Mouse (Mus musculus) hindbrain, postnatal 0 days (tissue): ENCODE measurements around the gene Zswim4. TPM values are rescaled to one million over a fixed set of nuclear protein-coding genes. Genes with fewer than 3 reads are reported as not detected.

Experiments used
- ATAC-seq: fragments of 200-750 bp; cut with Nextera tagmentation; 2 replicates; pipeline ENCODE4 v1.8.0; 2017; ENCODE audit warnings: mild to moderate bottlenecking, moderate TSS enrichment, moderate library complexity
- DNase-seq: peaks from one replicate; pipeline ENCODE4 v3.0.0-alpha.2; 2015; ENCODE audit warnings: low spot score
- H3K27ac ChIP-seq: fragments of 300-500 bp; sonication (generic); 2 replicates; pipeline ENCODE4 v1.5.1; 2014; ENCODE audit warnings: mild to moderate bottlenecking
- H3K27me3 ChIP-seq: fragments of 300-500 bp; sonication (generic); 2 replicates; pipeline ENCODE4 v1.6.1; 2014; ENCODE audit warnings: low read length, mixed read lengths; ENCODE audit not compliant: insufficient read depth
- H3K36me3 ChIP-seq: fragments of 300-500 bp; sonication (generic); 2 replicates; pipeline ENCODE4 v1.6.1; 2014; ENCODE audit warnings: low read length, mixed read lengths; ENCODE audit not compliant: insufficient read depth
- H3K4me1 ChIP-seq: fragments of 300-500 bp; sonication (generic); 2 replicates; pipeline ENCODE4 v1.6.1; 2014; ENCODE audit warnings: antibody characterized with exemption, low read length, mixed read lengths; ENCODE audit not compliant: insufficient read depth
- H3K4me2 ChIP-seq: fragments of 300-500 bp; sonication (generic); 2 replicates; pipeline ENCODE4 v1.6.1; 2014; ENCODE audit warnings: low read depth, mild to moderate bottlenecking, low read length, moderate library complexity, mixed read lengths
- H3K4me3 ChIP-seq: fragments of 300-500 bp; sonication (generic); 2 replicates; pipeline ENCODE4 v1.5.1; 2014; ENCODE audit warnings: low read length
- H3K9ac ChIP-seq: fragments of 300-500 bp; sonication (generic); replicated peaks from 2 replicates; pipeline ENCODE4 v1.6.1; 2014; ENCODE audit warnings: mild to moderate bottlenecking, low read length, moderate library complexity, mixed read lengths
- H3K9me3 ChIP-seq: fragments of 300-500 bp; sonication (generic); 2 replicates; pipeline ENCODE4 v1.6.1; 2016; ENCODE audit warnings: low read length, mixed read lengths
- CTCF ChIP-seq: IDR thresholded peaks from 2 replicates; pipeline ENCODE4 v1.5.1; 2016; ENCODE audit warnings: antibody characterized with exemption, control low read depth, low read depth
- WGBS: fragments of 180-500 bp; shearing (Covaris S2); extraction: QIAGEN DNeasy Blood & Tissue Kit; methylation state at CpG from one replicate; pipeline ENCODE4 v1.1.7; 2014; 5-methylcytosine and 5-hydroxymethylcytosine counted together
- polyA plus RNA-seq: library from polyadenylated mRNA; unstranded; fragments of >200 nt; fragmentation: Nextera tagmentation; extraction: Ambion mirVana; gene quantifications from 2 replicates; pipeline ENCODE4 v1.2.1, GENCODE M21; 2015
- total RNA-seq: library from RNA; depleted of rRNA; stranded (reverse); fragments of >200 nt; gene quantifications from 2 replicates; pipeline ENCODE4 v1.2.3, GENCODE M21; 2014

Gene Zswim4
- total and polyA plus RNA-seq, 2 experiments from 2014 or later = 11.3 to 44.1 TPM

DNA sequence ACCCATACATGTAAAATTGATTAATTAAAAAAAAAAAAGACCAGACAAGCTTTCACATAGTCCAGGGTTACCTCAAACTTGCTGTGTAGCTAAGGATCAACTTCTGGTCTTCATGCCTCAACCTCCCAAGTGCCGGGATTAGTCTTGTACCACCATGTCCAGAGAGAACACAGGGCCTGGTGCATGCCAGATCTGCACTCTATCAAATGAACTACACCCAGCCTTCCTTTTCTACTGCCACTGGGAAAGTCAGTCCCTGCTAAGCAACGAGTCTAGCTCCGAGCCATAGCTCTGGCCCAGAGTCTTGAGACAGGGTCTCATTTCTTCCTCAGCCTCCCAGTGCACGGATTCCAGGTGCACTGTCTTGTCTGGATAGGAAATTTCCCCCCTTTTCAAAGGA is 23.6 kb downstream of the Zswim4 start:
- Histone ChIP-seq H3K9ac (no peak overlapping the region), H3K36me3 (peaks cover 73% of the 10 kb centered on the region), H3K4me1 (0 out of 2 replicates have a peak, but pooled peaks cover 6% of the 10 kb centered on the region), H3K4me2 (no peak overlapping the region), H3K27me3 (no peaks in the 10 kb centered on the region), H3K4me3 (no peak overlapping the region), H3K27ac (no peak overlapping the region), H3K9me3 (no peaks in the 10 kb centered on the region)
- no peak for TF ChIP-seq CTCF
- DNase-seq = no peak
- 92% methylated on average over 4 of the region's 4 CpGs for WGBS
- ATAC-seq = no peak

DNA sequence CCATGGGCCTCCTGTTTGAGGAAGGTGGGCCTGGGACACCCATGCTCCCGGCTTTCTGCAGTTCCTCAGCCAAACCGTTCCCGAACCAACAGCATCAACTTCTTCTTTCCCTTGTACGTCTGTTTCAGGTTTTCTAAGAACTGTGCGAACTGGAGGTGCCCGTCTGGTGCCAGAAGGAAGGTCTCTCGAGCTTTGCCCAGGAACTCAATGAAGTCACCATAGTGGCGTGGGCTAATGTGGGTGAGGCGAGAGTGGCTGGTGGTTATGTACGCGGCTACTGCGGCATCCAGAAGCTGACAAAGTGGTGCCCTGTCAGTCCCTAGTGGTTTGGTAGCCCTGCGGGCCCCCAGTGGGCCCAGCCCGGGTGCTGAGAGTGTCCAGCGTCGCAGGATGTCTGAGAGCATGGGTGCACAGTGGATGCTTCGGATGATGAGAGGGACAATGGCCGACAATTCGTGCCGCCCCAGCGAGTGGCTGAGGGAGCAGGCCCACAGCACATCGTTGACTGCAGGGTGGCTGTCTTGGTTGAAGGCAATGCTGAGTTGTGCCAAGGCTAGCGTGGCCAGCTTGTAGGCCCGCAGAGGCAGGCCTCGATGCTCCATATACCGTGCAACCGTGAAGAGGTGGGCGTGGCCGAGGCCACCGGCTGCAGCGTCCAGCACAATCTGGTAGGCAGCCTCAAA is 24.8 kb downstream of the Zswim4 start:
- Histone ChIP-seq H3K9ac (no peak overlapping the region), H3K4me2 (no peak overlapping the region), H3K4me3 (no peak overlapping the region), H3K9me3 (no peaks in the 10 kb centered on the region), H3K36me3 (peaks cover 61% of the 10 kb centered on the region), H3K27me3 (no peaks in the 10 kb centered on the region), H3K27ac (no peak overlapping the region), H3K4me1 (peaks cover 11% of the 10 kb centered on the region; the same call in 1 of the 2 replicates)
- WGBS = 88% methylated on average over 31 of the region's 31 CpGs
- DNase-seq (no peak), ATAC-seq (no peak)
- no peak for TF ChIP-seq CTCF

DNA sequence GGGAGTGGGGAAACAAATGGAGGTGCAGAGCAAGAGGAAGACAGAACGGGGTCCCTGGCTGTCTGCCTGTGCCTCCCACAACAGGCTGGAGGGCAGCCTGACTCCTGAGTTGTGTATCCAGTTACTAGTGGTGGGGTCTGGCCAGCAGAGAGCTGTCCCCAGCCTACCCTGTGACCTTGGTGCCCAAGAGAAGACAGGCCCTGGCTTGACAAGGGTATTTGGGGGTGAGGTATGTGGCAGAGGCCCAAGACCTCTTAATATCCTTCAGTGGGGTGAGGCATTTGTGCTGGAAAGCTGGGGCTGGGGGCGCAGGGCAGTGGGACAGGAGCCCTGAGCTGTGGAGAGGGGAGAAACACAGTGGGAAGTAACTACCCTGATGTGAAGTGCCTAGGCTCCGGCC is 25.7 kb downstream of the Zswim4 start:
- Histone ChIP-seq H3K4me2 (no peak overlapping the region), H3K36me3 (peaks cover 53% of the 10 kb centered on the region), H3K9me3 (no peaks in the 10 kb centered on the region), H3K4me1 (peaks cover 11% of the 10 kb centered on the region; the same call in 1 of the 2 replicates), H3K4me3 (no peak overlapping the region), H3K9ac (no peak overlapping the region), H3K27me3 (no peaks in the 10 kb centered on the region), H3K27ac (no peak overlapping the region)
- TF ChIP-seq CTCF = no peak
- no peak for ATAC-seq
- WGBS = 84% methylated on average over 3 of the region's 3 CpGs
- DNase-seq = no peak

DNA sequence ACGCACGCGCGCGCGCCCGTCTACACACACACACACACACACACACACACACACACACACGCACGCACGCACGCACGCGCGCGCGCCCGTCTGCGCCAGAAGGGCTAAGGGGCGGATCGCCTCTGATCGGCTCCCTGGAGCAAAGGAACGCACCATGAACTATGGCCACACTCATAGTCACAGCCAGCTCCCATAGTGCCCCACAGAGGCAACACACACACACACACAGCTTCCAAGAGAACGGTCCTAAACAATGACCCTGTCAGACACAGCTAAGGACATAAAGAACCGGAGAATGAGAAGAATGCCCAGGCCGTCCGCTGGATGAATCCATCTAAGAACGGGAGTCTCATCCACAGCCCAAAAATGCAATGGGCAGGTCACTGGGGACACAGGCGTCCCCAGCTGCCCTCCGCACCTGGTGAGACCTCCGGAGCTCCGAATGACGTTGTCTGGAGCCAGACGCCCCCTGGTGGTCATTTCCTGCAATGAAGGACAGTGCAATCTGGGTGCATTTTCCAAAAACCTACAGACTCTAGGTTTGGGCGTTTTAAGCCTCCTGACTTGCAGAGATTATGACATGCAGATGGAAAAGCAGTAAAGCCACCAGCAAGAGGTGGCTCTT is 26.6 kb downstream of the Zswim4 start:
- WGBS = 49% methylated on average over 34 of the region's 34 CpGs
- Histone ChIP-seq H3K9ac (no peak overlapping the region), H3K4me2 (peak overlapping the region; percentile 38), H3K4me3 (0 out of 2 replicates have a peak overlapping the region, but pooled peaks have one; percentile 11), H3K9me3 (no peaks in the 10 kb centered on the region), H3K27ac (no peak overlapping the region; the same call in 1 of the 2 replicates), H3K36me3 (peaks cover 45% of the 10 kb centered on the region), H3K27me3 (no peaks in the 10 kb centered on the region), H3K4me1 (peaks cover 11% of the 10 kb centered on the region; the same call in 1 of the 2 replicates)
- peak; percentile 95 for TF ChIP-seq CTCF
- DNase-seq (peak; percentile 88), ATAC-seq (peak; percentile 64)

DNA sequence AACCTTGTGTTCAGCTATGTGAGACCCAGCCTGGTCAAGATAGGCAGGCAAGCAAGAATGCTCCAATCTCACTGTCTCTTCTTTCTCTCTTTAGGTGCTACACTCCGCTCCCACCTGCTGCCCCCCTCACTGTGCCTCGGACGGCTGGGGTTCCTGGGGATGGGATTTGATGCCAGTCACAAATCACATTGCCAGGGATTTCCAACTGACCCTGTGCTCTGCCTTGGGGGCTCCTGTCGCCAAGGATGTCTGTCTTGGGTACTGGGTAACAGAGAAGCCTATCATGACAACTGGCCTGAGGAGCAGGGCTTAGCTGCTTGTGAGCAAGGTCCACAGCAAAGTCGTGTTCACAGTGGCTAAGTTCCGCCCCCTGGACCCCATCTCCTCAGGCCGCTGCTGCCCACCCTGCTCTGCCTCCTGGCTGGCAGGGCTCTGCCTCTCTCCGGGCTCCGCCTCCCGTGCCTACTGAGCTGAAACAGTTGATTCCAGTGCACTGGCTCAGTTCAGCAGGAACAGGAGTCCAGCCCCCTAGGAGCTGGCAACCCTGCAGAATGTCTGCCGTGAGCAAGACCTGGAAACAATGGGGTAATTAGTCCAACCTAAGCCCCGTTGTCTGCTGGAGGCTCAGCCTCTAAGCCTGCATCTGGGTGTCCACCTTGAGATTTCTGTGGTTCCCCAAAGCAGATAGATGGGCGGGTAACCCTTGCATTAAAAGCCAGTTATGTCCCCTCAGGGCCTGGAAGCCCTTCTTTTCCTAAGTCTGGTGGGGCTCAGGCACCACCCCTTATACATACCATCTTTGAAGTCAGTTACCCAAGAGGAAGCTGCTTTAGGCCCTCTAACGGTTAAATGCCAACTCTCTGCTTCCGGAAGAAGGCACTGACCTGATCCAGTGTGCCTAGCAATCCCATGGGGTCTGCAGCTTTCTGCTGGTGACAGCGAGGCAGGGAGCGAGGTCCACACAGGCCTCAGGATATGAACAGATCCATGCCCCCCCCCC is 28.2 kb downstream of the Zswim4 start:
- H3K4me2 ChIP-seq = no peak overlapping the region

DNA sequence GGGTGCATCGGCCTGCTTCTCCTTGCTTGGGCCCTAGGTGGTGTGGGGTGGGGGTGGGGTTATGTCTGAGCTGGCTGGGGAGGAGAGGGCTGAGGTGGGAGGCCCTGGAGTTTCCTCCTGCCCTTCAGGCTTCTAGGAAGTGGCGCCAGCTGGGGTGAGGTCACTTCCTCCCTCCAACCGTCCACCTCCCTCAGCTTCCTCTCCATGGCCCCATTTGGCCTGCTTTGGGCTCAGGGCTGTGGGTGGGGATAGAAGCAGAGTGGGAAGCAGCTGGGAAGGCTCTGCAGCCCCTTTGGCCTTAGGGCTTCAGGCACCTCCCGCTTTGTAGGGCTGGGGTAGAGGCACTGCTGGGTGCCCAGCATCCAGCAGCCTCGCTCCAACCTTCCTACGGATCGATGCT is 29.0 kb downstream of the Zswim4 start:
- H3K9ac ChIP-seq = no peak overlapping the region
- H3K27me3 ChIP-seq = no peaks in the 10 kb centered on the region
- 57% methylated on average over 7 of the region's 7 CpGs for WGBS
- TF ChIP-seq CTCF = no peak
- peak overlapping the region; percentile 48; the same call in 1 of the 2 replicates for H3K27ac ChIP-seq
- peaks cover 11% of the 10 kb centered on the region; the same call in 1 of the 2 replicates for H3K4me1 ChIP-seq
- H3K4me3 ChIP-seq = no peak overlapping the region
- no peak overlapping the region for H3K4me2 ChIP-seq
- H3K36me3 ChIP-seq = peaks cover 24% of the 10 kb centered on the region
- no peak for ATAC-seq
- no peaks in the 10 kb centered on the region for H3K9me3 ChIP-seq
- peak; percentile 19 for DNase-seq

More for the DNA sequence above, 28.2 kb downstream of the Zswim4 start:
- TF ChIP-seq CTCF = no peak
- ATAC-seq (no peak), DNase-seq (peak; percentile 43)
- Histone ChIP-seq H3K9ac (no peak overlapping the region; the same call in 1 of the 2 replicates), H3K4me1 (peaks cover 11% of the 10 kb centered on the region; the same call in 1 of the 2 replicates), H3K9me3 (no peaks in the 10 kb centered on the region), H3K36me3 (peaks cover 32% of the 10 kb centered on the region), H3K27me3 (no peaks in the 10 kb centered on the region), H3K4me3 (no peak overlapping the region), H3K27ac (peak overlapping the region; percentile 48)
- 29% methylated on average over 17 of the region's 17 CpGs for WGBS
